Mouse (Mus musculus) lung, postnatal 0 days (tissue): ENCODE measurements around the gene Trpv5. TPM values are rescaled to one million over a fixed set of nuclear protein-coding genes. Genes with fewer than 3 reads are reported as not detected.

Source experiments
- ATAC-seq: fragments of 200-750 bp; cut with Nextera tagmentation; 2 replicates; pipeline ENCODE4 v1.8.0; 2017; ENCODE audit warnings: moderate library complexity
- DNase-seq: peaks from one replicate; pipeline ENCODE4 v3.0.0-alpha.2; 2016; ENCODE audit warnings: low spot score
- H3K27ac ChIP-seq: fragments of 300-500 bp; sonication (generic); 2 replicates; pipeline ENCODE4 v1.5.1; 2014; ENCODE audit warnings: antibody characterized with exemption, mild to moderate bottlenecking, low read length, mixed read lengths
- H3K27me3 ChIP-seq: fragments of 300-500 bp; sonication (generic); replicated peaks from 2 replicates; pipeline ENCODE4 v1.6.1; 2014; ENCODE audit warnings: low read length, mixed read lengths; ENCODE audit not compliant: insufficient read depth
- H3K36me3 ChIP-seq: fragments of 300-500 bp; sonication (generic); 2 replicates; pipeline ENCODE4 v1.6.1; 2014; ENCODE audit warnings: low read length, mixed read lengths; ENCODE audit not compliant: insufficient read depth
- H3K4me1 ChIP-seq: fragments of 300-500 bp; sonication (generic); 2 replicates; pipeline ENCODE4 v1.6.1; 2014; ENCODE audit warnings: antibody characterized with exemption, low read depth, low read length, mixed read lengths; ENCODE audit not compliant: insufficient read depth
- H3K4me2 ChIP-seq: fragments of 300-500 bp; sonication (generic); replicated peaks from 2 replicates; pipeline ENCODE4 v1.6.1; 2014; ENCODE audit warnings: low read depth, mild to moderate bottlenecking, low read length, moderate library complexity, mixed read lengths
- H3K4me3 ChIP-seq: fragments of 300-500 bp; sonication (generic); 2 replicates; pipeline ENCODE4 v1.5.1; 2014; ENCODE audit warnings: low read depth, low read length
- H3K9ac ChIP-seq: fragments of 300-500 bp; sonication (generic); replicated peaks from 2 replicates; pipeline ENCODE4 v1.6.1; 2014; ENCODE audit warnings: low read depth, mild to moderate bottlenecking
- H3K9me3 ChIP-seq: fragments of 300-500 bp; sonication (generic); 2 replicates; pipeline ENCODE4 v1.6.1; 2016; ENCODE audit warnings: low read length, mixed read lengths
- CTCF ChIP-seq: IDR thresholded peaks from 2 replicates; pipeline ENCODE4 v1.5.1; 2016; ENCODE audit warnings: antibody characterized with exemption, mild to moderate bottlenecking
- EP300 ChIP-seq: IDR thresholded peaks from 2 replicates; pipeline ENCODE4 v1.6.1; 2016; ENCODE audit warnings: antibody characterized with exemption, mild to moderate bottlenecking, control low read depth
- WGBS: fragments of 180-500 bp; shearing (Covaris S2); extraction: QIAGEN DNeasy Blood & Tissue Kit; methylation state at CpG from one replicate; pipeline ENCODE4 v1.1.7; 2014; 5-methylcytosine and 5-hydroxymethylcytosine counted together
- polyA plus RNA-seq: library from polyadenylated mRNA; unstranded; fragments of >200 nt; fragmentation: Nextera tagmentation; extraction: Ambion mirVana; gene quantifications from 2 replicates; pipeline ENCODE4 v1.2.1, GENCODE M21; 2015

Trpv5 gene
- polyA plus RNA-seq, 1 experiment from 2014 or later, result not detected

- H3K4me3 ChIP-seq, result no peak overlapping the region
- DNase-seq (no peak), ATAC-seq (no peak)
- no peaks in the 10 kb centered on the region for H3K27me3 ChIP-seq
- H3K27ac ChIP-seq, result no peak overlapping the region
- no peaks in the 10 kb centered on the region for H3K4me1 ChIP-seq
- H3K9me3 ChIP-seq, result no peaks in the 10 kb centered on the region
- no peak overlapping the region for H3K9ac ChIP-seq
- H3K36me3 ChIP-seq, result no peaks in the 10 kb centered on the region
- no peak overlapping the region for H3K4me2 ChIP-seq
- TF ChIP-seq EP300, result no peak
- WGBS, result 85% methylated on average over 12 of the region's 12 CpGs
These were observed 59.2 kb downstream of the Trpv5 start for GRCm38 (mm10) chr6:41621241-41621990.

- H3K4me3 ChIP-seq, result no peak overlapping the region
- DNase-seq, result no peak
- H3K9me3 ChIP-seq, result no peaks in the 10 kb centered on the region
- H3K27ac ChIP-seq, result no peak overlapping the region
- H3K4me1 ChIP-seq, result no peaks in the 10 kb centered on the region
- TF ChIP-seq EP300 (no peak), CTCF (no peak)
- WGBS, result 88% methylated on average over 9 of the region's 9 CpGs
- no peak overlapping the region for H3K4me2 ChIP-seq
- no peaks in the 10 kb centered on the region for H3K36me3 ChIP-seq
- H3K27me3 ChIP-seq, result no peaks in the 10 kb centered on the region
- no peak overlapping the region for H3K9ac ChIP-seq
- no peak for ATAC-seq
These were observed 60.3 kb downstream of the Trpv5 start for GRCm38 (mm10) chr6:41620173-41620798.

- no peak for ATAC-seq
- WGBS, result 58% methylated on average over 5 of the region's 5 CpGs
- no peaks in the 10 kb centered on the region for H3K4me1 ChIP-seq
- H3K4me2 ChIP-seq, result no peak overlapping the region
- no peak overlapping the region for H3K27ac ChIP-seq
- H3K27me3 ChIP-seq, result no peaks in the 10 kb centered on the region
- no peak for TF ChIP-seq CTCF
- no peak for TF ChIP-seq EP300
- no peak overlapping the region for H3K4me3 ChIP-seq
- H3K36me3 ChIP-seq, result no peaks in the 10 kb centered on the region
- no peak overlapping the region for H3K9ac ChIP-seq
- H3K9me3 ChIP-seq, result no peaks in the 10 kb centered on the region
- no peak for DNase-seq
These were observed 72.9 kb downstream of the Trpv5 start for GRCm38 (mm10) chr6:41607637-41608036.

- H3K9ac ChIP-seq, result no peak overlapping the region
- H3K4me1 ChIP-seq, result no peaks in the 10 kb centered on the region
- TF ChIP-seq CTCF (no peak), EP300 (no peak)
- peak overlapping the region; percentile 91 for H3K4me2 ChIP-seq
- ATAC-seq, result peak; percentile 60
- no peaks in the 10 kb centered on the region for H3K36me3 ChIP-seq
- 5% methylated on average over 4 of the region's 4 CpGs for WGBS
- no peak overlapping the region for H3K4me3 ChIP-seq
- H3K9me3 ChIP-seq, result no peaks in the 10 kb centered on the region
- no peaks in the 10 kb centered on the region for H3K27me3 ChIP-seq
- peak; percentile 74 for DNase-seq
- H3K27ac ChIP-seq, result no peak overlapping the region
These were observed 74.4 kb downstream of the Trpv5 start for GRCm38 (mm10) chr6:41606214-41606613.

GRCm38 (mm10) chr6:41605794-41606104, 74.8 kb downstream of the Trpv5 start:
- 1% methylated on average over 7 of the region's 7 CpGs for WGBS
- peak overlapping the region; percentile 91 for H3K4me2 ChIP-seq
- H3K27me3 ChIP-seq, result no peaks in the 10 kb centered on the region
- ATAC-seq, result no peak
- H3K9me3 ChIP-seq, result no peaks in the 10 kb centered on the region
- peak overlapping the region; percentile 67 for H3K4me3 ChIP-seq
- no peak overlapping the region for H3K27ac ChIP-seq
- TF ChIP-seq EP300 (no peak), CTCF (no peak)
- H3K4me1 ChIP-seq, result no peaks in the 10 kb centered on the region
- DNase-seq, result no peak
- H3K9ac ChIP-seq, result peak overlapping the region; percentile 41; the same call in 1 of the 2 replicates
- H3K36me3 ChIP-seq, result no peaks in the 10 kb centered on the region

- peak; percentile 92 for DNase-seq
- Histone ChIP-seq H3K4me1 (no peaks in the 10 kb centered on the region), H3K4me3 (peak within 1 kb of the TSS; percentile 67), H3K9ac (peak within 1 kb of the TSS; percentile 41), H3K4me2 (peak within 1 kb of the TSS; percentile 91), H3K36me3 (no peaks in the 10 kb centered on the region), H3K9me3 (no peaks in the 10 kb centered on the region), H3K27me3 (no peaks in the 10 kb centered on the region), H3K27ac (peak within 1 kb of the TSS; percentile 74)
- TF ChIP-seq CTCF (no peak; the same call in 1 of the 2 replicates), EP300 (no peak)
- peak; percentile 96 for ATAC-seq
- under 1% methylated on average over 54 of the region's 68 CpGs for WGBS
These were observed 75.3 kb downstream of the Trpv5 start, which contains the start of gene Ephb6 for GRCm38 (mm10) chr6:41605061-41605793. Gene Ephb6, plus strand, starts transcription at chr6:41605482.
